Mouse (Mus musculus) cerebellum, adult 18-20 months (tissue): ENCODE measurements around the gene Tlx3.
A peak's percentile ranks its signal among the peaks of the same experiment; 100 is the strongest.

Source experiments
- DNase-seq, 2 experiments: peaks; one replicate each; pipeline ENCODE4 v3.0.0; 2021

Gene Tlx3

DNA sequence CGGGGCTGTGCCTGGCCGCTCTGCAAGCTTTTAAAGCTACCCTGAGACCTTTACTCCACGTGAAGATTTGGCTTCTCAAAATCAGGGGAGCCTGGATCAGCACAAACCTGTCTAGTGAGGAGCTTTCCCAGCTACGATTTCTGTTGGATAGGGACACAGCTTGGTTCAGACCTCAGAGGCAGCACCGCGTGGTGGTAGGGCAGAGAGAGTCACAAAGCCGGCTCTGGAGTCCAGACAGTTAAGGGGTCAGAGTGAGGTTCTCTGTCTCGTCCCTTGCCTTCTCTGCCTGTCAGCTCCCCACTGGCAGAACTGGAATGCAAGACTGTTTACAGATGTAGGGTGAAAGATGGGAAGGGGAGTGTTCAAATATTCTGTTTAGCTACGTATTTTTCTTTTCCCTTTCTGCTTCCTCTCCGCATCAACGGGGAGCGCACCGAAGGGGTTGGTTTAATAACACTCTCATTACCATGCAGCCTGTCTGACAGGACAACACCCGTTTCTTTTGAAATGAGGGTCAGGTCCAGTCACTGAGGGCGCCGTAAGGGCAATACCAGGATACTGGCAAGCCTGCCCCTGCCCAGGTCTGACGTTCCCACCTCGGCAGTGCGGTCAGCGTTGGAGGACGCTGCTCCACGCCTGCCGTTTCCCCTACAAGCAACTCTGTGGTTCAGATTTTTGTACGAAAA, 6.8 kb downstream of the Tlx3 start:
- DNase-seq: peak in 1 of 2 experiments; percentile 45

GRCm38 (mm10) chr11:33195531-33196446, 7.6 kb downstream of the Tlx3 start:
- no peak for DNase-seq

- DNase-seq: no peak
Observed at GRCm38 (mm10) chr11:33195061-33195460, 8.3 kb downstream of the Tlx3 start.

DNA sequence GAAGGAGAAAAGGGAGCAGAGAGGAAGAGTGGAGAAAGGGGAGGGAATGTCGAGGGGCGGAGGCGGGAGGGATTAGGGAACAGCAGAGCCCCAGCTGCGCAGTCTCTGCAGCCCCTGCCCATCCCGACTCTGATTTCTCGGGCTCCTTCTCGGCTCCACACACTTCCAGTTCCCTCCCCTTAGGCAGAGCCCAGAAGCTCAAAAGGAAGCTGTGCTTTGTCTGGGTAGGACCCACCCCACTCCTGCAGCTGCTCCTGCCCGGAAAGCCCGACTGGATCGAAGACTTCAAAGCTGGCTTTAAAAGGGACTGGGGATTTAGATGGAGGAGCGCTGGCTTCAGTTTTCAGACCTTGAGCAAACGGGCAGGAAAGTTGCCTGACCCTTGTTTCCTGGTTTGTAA, 9.7 kb downstream of the Tlx3 start:
- no peak for DNase-seq

GRCm38 (mm10) chr11:33181804-33182203, 21.6 kb downstream of the Tlx3 start:
- DNase-seq: no peak

DNA sequence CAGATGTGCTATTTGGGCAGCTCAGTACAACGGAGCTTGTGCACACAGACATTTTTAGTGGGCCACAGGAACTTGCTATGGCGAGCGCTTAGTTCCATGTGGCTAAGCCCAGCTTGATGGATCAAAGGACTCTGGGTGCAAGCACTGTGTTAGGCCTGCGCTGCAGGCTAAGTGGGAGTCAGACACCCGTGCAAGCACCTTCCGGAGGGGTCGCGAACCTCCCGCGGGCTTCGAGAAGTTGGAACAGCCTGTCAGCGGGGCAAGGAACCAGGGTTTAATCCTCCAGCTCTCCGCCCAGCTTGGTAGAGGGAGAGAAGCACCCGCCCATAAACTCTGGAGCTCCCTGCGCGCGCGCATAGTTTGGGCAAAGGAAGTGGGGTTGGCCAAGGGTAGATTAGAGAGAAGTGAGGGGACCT, 22.7 kb downstream of the Tlx3 start:
- DNase-seq: no peak

DNA sequence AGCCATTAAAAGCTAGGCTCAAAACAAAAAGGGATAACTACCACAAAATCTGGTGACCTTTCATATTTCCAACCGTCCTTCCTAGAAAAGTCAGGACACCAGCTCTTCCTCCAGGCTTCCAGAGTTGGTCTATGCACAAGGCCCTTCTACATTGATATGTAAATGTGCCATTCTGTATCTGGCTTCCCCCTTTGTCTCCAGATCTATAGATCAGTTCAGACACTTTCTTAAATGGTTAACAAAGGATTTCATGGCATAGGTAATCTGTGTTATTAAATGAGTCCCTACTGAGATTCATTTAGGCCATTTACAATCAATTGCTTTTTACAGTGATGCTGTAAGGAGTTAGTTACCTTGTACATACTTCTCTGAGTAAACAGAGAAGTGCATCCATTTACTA, 23.6 kb downstream of the Tlx3 start:
- no peak for DNase-seq

DNA sequence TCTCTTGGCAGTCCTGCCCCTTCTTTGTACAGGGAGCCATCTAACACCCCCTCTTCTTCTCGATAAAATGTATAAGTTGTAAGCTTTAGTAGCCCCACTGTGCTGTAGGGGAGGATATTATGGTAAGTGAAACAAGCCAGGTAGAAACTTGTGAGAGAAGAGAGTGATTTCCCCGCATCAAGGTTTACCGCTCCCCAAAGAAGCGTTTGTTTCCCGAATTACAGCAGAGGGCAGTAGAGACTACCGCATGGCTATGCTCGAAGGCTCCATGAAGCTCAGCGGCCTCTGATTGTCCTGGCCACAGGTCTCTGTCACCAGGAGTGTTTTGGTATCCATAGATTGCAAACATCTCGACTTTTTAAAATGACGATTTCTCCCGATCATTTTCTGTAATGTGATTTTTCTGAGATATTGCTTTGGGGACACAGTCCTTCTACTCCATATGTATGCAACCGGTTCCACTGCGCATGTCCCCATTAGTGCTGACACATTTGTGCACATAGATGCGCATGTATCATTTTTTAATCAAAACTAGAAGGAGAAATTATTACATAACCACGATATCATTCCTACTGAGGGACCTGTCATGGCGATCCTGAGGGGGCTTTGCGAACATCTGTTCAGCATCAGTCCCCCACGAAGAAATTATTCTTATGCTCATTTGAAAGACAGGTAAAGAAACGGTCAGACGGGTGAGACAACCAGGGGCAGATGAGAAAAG, 26.7 kb downstream of the Tlx3 start:
- peak; percentile 67 to 75 for DNase-seq

DNA sequence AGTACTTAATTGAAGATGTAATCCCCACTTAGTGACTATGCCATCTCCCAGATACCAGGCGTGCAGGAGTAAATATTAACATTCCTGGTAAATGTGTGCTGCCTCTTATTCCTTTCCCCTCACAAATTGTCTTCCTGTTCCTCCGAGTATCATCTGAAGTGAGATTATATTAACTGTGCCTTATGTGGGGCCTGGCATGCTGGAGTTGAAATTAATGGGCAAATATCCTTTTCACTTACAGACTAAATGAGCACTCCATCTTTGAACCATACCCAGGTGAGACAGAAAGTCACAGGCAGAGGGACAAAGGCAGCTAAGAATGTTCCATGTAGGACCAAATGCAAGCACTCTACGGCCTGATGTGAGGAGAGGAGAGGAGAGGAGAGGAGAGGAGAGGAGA, 27.6 kb downstream of the Tlx3 start:
- no peak for DNase-seq

- DNase-seq: peak; percentile 65 to 69
Observed at GRCm38 (mm10) chr11:33170489-33170888, 32.9 kb downstream of the Tlx3 start.

DNA sequence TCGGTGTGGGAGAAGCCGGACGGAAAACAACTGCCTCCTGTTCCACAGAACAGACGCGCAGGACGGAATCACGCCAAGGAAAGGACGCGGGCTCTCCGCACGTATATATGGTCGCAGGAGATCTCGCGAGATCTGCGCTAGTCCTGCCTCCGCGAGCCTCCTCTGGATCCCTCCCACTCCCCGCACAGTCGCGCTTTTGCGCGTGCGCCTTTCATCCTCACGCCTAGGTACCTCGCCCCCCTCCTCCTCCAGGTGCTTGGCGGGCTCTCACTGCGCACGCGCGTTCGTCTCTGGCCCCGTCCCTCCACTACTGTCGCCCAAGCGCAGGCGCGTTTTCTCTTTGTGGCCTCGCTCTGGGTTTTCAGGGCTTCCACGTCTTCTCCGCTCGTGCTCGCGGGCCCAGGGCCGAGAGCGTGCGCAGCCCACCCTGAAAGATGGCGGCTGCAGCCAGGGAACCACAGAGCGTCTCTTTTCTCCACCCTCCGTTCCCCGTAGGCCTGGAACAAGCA, 40.3 kb downstream of the Tlx3 start, which contains the start of gene Npm1:
Gene Npm1 (minus strand): TSS at position 209 of the 509 bp plus-strand sequence.
- peak; percentile 99 to 100 for DNase-seq

- DNase-seq: peak; percentile 50 to 56
Observed at GRCm38 (mm10) chr11:33162211-33162997, 41.0 kb downstream of the Tlx3 start.

DNA sequence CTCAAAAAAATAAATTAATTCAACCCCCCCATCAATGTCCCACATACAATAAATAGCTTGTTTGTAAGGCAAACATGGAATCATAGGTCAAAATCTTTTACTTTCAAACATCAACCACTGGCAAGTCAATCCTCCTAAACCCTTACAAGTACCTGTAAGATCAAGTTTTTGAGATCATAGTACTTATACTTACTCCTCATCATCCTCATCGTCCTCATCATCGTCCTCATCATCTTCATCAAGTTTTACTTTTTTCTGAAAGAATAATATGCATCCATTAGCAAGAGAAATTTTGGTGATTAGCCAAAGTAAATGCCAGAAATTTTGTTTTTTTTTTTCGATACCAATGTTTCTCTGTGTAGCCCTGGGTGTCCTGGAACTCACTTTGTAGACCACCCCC, 43.6 kb downstream of the Tlx3 start:
- DNase-seq: no peak

DNA sequence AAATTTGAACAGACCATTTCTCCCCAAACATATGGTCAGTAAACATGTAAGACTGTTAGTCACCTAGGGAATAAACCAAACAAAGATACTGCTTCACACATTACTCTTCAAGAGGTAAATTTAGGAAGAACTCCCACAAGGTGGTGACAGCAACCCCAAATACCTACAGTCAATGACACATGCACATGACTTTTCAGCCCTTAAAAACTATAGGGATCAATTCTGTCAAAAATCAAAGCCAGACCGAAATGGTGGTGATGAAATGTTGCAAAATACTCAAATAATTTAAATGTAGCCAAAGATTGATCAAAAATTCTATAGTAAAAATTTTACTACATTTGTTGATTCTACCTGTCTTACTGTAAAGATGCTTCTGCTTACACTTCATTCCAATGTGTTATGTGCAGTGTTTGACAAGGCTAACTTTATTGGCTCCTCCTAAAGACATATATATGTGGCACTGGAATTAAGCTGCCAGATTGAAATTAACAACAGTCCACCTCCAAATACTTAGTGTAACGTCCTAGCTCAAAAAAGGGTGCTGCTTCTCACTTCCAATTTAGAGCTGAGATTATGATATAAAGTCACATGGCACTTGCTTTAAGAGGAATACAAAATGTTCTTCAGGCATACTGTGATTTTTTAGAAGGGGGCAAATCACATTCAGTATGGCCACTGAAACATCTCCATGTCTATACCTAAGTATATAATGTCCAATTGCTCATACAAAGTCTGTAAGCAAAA, 45.8 kb downstream of the Tlx3 start:
- no peak for DNase-seq

DNA sequence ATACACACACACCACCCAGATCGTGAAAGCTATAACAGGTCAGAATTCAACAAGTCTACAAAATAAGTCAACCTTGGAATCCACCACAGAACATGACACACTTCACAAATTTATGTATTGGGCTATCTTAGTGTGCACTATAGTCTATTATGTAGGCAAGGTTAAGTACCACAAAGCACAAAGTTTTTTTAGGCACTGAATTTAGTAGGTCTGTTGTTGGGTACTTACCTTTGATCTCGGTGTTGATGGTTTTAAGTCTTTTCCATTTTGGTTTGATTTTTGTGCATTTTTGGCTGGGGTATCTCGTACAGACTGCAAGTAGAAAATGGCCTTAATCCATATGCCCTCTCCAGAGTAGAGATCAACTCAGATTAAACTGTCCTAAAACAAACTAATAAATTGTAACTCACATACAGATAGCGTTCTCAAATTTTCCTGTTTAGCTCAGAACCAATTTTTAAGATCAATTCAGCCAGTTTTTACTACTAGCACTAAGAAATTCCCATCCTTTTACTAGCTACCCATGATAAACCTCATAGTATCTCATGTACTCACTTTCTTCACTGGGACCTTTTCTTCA, 46.9 kb downstream of the Tlx3 start:
- no peak for DNase-seq

GRCm38 (mm10) chr11:33154459-33154858, 48.9 kb downstream of the Tlx3 start:
- no peak for DNase-seq

DNA sequence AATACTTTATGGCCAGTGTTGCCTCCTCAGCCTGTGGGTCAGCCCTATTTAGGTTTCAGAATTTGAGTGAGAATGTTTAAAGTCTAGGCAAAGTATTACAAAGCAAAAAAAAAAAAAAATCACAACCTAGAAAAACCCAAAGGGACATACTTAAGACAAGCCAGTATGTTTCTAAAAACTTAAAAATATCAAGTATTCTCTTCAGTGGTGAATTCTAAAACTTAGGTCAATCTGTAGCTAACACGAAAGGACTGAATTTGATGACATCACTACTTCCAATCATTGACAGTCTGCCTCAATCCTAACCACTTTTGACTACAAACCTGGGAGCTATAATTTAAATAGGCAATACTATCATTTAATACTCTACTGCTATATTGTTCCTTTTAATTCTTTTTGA, 50.4 kb downstream of the Tlx3 start:
- no peak for DNase-seq

DNA sequence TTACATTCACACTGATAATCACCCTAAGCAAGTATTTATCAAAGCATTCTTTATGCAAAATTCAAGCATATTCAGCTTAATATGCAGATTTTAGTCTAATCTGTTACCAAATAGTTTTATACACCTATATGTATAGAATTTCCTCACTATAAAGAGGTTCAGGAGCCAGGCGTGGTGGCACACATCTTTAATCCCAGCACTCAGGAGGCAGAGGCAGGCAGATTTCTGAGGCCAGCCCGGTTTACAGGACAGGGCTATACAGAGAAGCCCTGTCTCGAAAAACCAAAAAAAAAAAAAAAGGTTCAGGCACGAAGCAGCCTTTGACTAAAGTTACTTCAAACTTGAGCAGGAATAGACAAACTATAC, 51.6 kb downstream of the Tlx3 start:
- no peak for DNase-seq

DNA sequence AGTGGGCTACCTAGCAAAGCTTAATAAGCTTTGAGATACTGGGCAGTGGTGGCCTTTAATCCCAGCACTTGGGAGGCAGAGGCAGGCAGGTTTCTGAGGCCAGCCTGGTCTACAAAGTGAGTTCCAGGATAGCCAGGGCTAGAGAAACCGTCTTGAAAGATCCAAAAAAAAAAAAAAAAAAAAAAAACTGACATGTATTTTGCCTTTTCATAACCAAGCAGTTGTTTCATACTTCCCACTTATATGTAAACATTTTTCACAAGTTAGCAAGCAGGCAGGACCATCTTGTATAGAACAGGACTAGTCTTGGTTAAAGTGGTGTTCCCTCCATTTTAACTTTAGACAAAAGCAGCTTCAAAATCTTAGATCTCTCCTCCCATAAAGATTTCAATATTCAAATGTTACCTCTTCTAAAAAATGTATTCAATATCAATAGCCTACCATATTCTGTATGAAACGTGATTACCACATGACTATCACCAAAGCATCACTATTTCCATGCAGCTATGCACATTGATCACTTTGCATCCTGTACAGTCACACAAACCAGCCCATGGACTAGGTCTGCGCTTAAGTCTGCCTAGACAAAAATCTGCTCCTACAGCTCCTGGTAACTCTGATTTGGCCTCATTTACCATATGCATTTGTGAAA, 52.1 kb downstream of the Tlx3 start:
- no peak for DNase-seq
